Mouse (Mus musculus): ENCODE data around the gene Dip2a. TPM values are rescaled to one million over a fixed set of nuclear protein-coding genes. Genes with fewer than 3 reads are reported as not detected.

The Dip2a gene
- polyA plus RNA-seq (2016; fragmentation: Nextera tagmentation; extraction: Ambion mirVana), result 14.2 and 15.0 TPM in 2 replicates

GRCm38 (mm10) chr10:76344711-76345539 is at the start of gene Dip2a:
Dip2a (minus strand) TSS chr10:76345291.
- under 1% methylated on average over 93 of the region's 94 CpGs for WGBS
- peaks cover 13% of the 10 kb centered on the region for H3K4me1 ChIP-seq
- H3K9ac ChIP-seq, result peak within 1 kb of the TSS; percentile 86
- H3K4me3 ChIP-seq, result peak within 1 kb of the TSS; percentile 84
- peak within 1 kb of the TSS; percentile 77; the same call in 1 of the 2 replicates for H3K27ac ChIP-seq
- peak within 1 kb of the TSS; percentile 75 for H3K4me2 ChIP-seq (replicated peaks)
- ATAC-seq (ENCODE audit: low FRiP score, low read depth), result peak; percentile 94
- H3K27me3 ChIP-seq (replicated peaks), result no peaks in the 10 kb centered on the region
- no peaks in the 10 kb centered on the region for H3K9me3 ChIP-seq
- H3K36me3 ChIP-seq, result peaks cover under 1% of the 10 kb centered on the region; the same call in 1 of the 2 replicates

GRCm38 (mm10) chr10:76392596-76392995 is 47.5 kb upstream of the Dip2a start:
- Histone ChIP-seq H3K27me3 (replicated peaks) (no peaks in the 10 kb centered on the region), H3K9ac (no peak overlapping the region), H3K4me2 (replicated peaks) (no peak overlapping the region), H3K4me1 (no peaks in the 10 kb centered on the region), H3K27ac (no peak overlapping the region), H3K4me3 (no peak overlapping the region), H3K9me3 (no peaks in the 10 kb centered on the region), H3K36me3 (peaks cover 62% of the 10 kb centered on the region)
- 95% methylated on average over 12 of the region's 12 CpGs for WGBS
- no peak for ATAC-seq (ENCODE audit: low FRiP score, low read depth)

- H3K36me3 ChIP-seq, result peaks cover 58% of the 10 kb centered on the region
- WGBS, result 84% methylated on average over 9 of the region's 9 CpGs
These were observed 46.7 kb upstream of the Dip2a start for GRCm38 (mm10) chr10:76391786-76392185.

DNA sequence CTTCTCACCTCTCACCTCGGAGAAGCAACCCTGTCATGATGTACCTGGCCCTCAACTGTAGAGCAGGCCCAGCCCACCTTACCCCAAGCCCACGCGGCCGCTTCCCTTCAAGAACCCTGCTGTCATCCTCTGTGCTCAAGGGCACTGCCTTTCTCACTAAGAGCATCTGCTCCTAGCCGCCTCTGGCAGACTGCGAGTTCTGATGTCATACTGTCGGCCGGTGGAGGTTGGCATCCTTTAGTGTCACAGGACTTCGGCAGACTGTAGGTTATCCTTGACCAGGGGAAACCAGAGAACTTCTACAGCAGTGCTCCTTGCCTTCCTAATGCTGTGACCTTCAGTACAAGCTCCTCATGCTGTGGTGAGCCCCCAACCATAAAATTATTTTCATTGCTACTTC is 46.1 kb upstream of the Dip2a start:
- H3K4me1 ChIP-seq, result no peaks in the 10 kb centered on the region
- no peaks in the 10 kb centered on the region for H3K9me3 ChIP-seq
- no peak for ATAC-seq (ENCODE audit: low FRiP score, low read depth)
- no peak overlapping the region for H3K27ac ChIP-seq
- H3K4me2 ChIP-seq (replicated peaks), result no peak overlapping the region
- H3K9ac ChIP-seq, result no peak overlapping the region
- H3K27me3 ChIP-seq (replicated peaks), result no peaks in the 10 kb centered on the region
- no peak overlapping the region for H3K4me3 ChIP-seq
- 93% methylated on average over 9 of the region's 9 CpGs for WGBS
- peaks cover 57% of the 10 kb centered on the region for H3K36me3 ChIP-seq

More at GRCm38 (mm10) chr10:76391786-76392185, 46.7 kb upstream of the Dip2a start:
- no peaks in the 10 kb centered on the region for H3K9me3 ChIP-seq
- H3K27me3 ChIP-seq (replicated peaks), result no peaks in the 10 kb centered on the region
- H3K9ac ChIP-seq, result no peak overlapping the region
- no peak for ATAC-seq (ENCODE audit: low FRiP score, low read depth)
- no peak overlapping the region for H3K4me2 ChIP-seq (replicated peaks)
- H3K4me1 ChIP-seq, result no peaks in the 10 kb centered on the region
- H3K4me3 ChIP-seq, result no peak overlapping the region
- no peak overlapping the region for H3K27ac ChIP-seq

DNA sequence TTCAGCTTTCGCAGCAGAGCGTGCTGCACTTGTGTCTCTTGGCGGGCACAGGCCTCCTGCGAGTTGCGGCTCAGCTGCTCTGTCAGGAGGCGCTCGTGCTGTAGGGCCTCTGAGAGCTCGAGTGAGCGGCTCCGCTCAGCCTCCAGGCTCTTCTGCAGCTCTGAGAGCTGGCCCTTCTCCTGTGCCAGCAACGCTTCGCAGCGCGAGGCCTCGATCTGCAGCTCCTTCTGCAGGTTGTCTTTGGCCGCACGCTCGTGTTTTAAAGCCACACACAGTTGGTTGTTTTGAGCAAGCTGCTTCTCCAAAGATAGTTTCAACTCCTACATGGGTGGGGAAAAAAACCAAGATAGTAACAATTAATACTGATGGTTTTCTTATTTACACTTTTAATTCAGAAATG is 29.9 kb upstream of the Dip2a start:
- Histone ChIP-seq H3K4me1 (no peaks in the 10 kb centered on the region), H3K9me3 (no peaks in the 10 kb centered on the region), H3K4me3 (no peak overlapping the region), H3K4me2 (replicated peaks) (no peak overlapping the region), H3K27ac (no peak overlapping the region), H3K9ac (no peak overlapping the region), H3K36me3 (peaks cover 69% of the 10 kb centered on the region), H3K27me3 (replicated peaks) (no peaks in the 10 kb centered on the region)
- no peak for ATAC-seq (ENCODE audit: low FRiP score, low read depth)
- WGBS, result 93% methylated on average over 18 of the region's 18 CpGs

DNA sequence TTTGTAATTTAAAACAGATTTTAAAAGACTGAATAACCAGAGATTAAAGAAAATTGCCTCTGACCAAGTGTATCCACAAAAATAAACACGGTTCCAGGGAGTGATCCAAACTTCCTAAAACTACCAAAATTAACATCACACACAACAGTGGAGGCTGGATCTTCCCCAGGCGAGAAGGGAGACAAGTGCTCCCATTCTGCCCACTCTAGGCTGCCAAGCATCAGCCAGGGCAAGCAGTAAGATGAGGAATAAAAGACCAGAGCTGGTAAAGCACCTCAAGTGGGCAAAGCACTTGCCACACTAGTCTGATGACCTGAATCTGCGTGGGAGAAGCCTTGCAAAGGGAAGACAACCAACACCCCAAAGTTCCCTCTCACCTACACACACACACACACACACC is 26.6 kb upstream of the Dip2a start:
- H3K36me3 ChIP-seq, result peaks cover 76% of the 10 kb centered on the region

DNA sequence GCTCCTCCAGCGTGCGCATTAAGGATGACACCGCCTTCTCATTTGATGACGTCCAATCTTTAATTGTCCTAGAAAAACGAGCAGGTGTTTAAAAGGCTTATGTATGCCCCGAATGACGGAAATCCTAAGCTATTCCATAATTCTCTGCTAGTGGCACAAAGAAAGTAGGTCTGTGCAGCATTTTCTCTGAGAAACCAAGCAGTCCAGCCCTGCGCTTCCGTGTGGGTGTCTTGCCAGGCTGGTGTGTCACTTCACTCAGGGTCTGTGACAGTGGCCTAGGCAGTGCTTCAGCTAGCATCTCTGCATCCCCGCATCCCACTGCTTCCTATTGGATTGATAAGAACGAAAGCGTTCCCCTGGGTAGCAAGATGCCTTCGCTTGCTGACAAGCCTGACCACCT is 23.7 kb upstream of the Dip2a start:
- H3K9ac ChIP-seq, result no peak overlapping the region
- ATAC-seq (ENCODE audit: low FRiP score, low read depth), result no peak
- no peaks in the 10 kb centered on the region for H3K4me1 ChIP-seq
- H3K9me3 ChIP-seq, result no peaks in the 10 kb centered on the region
- no peaks in the 10 kb centered on the region for H3K27me3 ChIP-seq (replicated peaks)
- no peak overlapping the region for H3K27ac ChIP-seq
- 95% methylated on average over 13 of the region's 13 CpGs for WGBS
- no peak overlapping the region for H3K4me2 ChIP-seq (replicated peaks)
- H3K4me3 ChIP-seq, result no peak overlapping the region
- peaks cover 69% of the 10 kb centered on the region for H3K36me3 ChIP-seq

More for the DNA sequence above, 26.6 kb upstream of the Dip2a start:
- Histone ChIP-seq H3K4me1 (no peaks in the 10 kb centered on the region), H3K27me3 (replicated peaks) (no peaks in the 10 kb centered on the region), H3K4me2 (replicated peaks) (no peak overlapping the region), H3K9me3 (no peaks in the 10 kb centered on the region), H3K4me3 (no peak overlapping the region), H3K9ac (no peak overlapping the region), H3K27ac (no peak overlapping the region)
- ATAC-seq (ENCODE audit: low FRiP score, low read depth), result no peak
- WGBS, result 87% methylated on average over 3 of the region's 3 CpGs

- no peaks in the 10 kb centered on the region for H3K4me1 ChIP-seq
- no peaks in the 10 kb centered on the region for H3K27me3 ChIP-seq (replicated peaks)
- no peak for ATAC-seq (ENCODE audit: low FRiP score, low read depth)
- H3K4me2 ChIP-seq (replicated peaks), result no peak overlapping the region
- no peak overlapping the region for H3K27ac ChIP-seq
- H3K4me3 ChIP-seq, result no peak overlapping the region
- H3K36me3 ChIP-seq, result peaks cover 26% of the 10 kb centered on the region
- no peaks in the 10 kb centered on the region for H3K9me3 ChIP-seq
- 58% methylated on average over 3 of the region's 3 CpGs for WGBS
- no peak overlapping the region for H3K9ac ChIP-seq
These were observed 18.1 kb upstream of the Dip2a start for GRCm38 (mm10) chr10:76363233-76363632.

DNA sequence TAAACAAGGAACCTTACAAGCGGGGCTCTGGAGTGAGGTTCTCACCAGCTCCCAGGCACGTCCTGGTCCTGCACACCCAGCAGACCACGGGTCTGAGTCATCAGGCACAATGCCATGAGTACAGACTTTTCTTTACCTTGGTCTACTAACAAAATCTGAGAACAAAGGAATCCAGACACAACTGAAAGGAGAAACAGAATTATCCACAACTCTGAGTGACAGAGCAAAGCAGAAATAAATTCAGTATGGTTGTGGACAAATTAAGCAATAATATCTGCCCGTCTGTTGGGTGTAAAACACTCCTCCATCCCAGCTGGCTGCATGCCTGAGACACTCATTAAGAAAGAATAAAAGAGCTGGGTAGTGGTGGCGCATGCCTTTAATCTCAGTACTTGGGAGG is 13.4 kb upstream of the Dip2a start:
- WGBS, result 81% methylated on average over 5 of the region's 5 CpGs
- Histone ChIP-seq H3K9ac (no peak overlapping the region), H3K9me3 (no peaks in the 10 kb centered on the region), H3K4me1 (no peaks in the 10 kb centered on the region), H3K27me3 (replicated peaks) (no peaks in the 10 kb centered on the region), H3K4me2 (replicated peaks) (no peak overlapping the region), H3K36me3 (peaks cover 34% of the 10 kb centered on the region), H3K4me3 (no peak overlapping the region), H3K27ac (no peak overlapping the region)
- ATAC-seq (ENCODE audit: low FRiP score, low read depth), result no peak

DNA sequence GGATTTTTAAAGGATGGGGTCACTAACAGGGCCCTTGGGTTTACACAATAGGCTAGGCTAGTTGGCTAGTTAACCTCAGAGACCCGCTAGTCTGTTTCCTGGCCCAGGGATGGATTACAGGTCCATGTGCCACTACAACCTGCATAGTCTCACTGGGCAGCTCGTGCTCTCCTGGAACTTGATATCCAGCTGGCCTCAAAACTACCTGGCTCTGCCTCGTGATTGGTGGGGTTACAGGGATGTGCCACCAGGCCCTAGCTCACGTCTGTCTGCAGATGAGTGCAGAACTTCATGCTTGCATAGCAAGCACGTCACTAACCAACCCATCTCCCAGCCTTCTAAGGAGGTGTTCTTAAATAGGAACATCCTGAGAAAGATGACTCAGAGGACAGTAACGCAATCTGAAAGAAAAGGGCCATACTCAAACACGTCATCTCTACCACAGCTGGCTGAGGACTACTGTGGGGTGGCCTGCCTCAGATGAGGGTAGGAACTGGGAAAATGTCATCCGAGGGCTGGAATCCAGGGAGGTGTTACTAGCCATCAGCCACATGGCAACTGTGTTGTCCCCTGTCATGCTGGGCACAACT is 12.3 kb upstream of the Dip2a start:
- Histone ChIP-seq H3K27me3 (replicated peaks) (no peaks in the 10 kb centered on the region), H3K4me2 (replicated peaks) (no peak overlapping the region), H3K27ac (no peak overlapping the region), H3K9me3 (no peaks in the 10 kb centered on the region), H3K9ac (no peak overlapping the region), H3K36me3 (peaks cover 44% of the 10 kb centered on the region), H3K4me1 (no peaks in the 10 kb centered on the region), H3K4me3 (no peak overlapping the region)
- 92% methylated on average over 8 of the region's 8 CpGs for WGBS
- ATAC-seq (ENCODE audit: low FRiP score, low read depth), result no peak

GRCm38 (mm10) chr10:76354974-76355373 is 9.9 kb upstream of the Dip2a start:
- ATAC-seq (ENCODE audit: low FRiP score, low read depth), result no peak
- no peaks in the 10 kb centered on the region for H3K4me1 ChIP-seq
- H3K36me3 ChIP-seq, result peaks cover 65% of the 10 kb centered on the region
- no peak overlapping the region for H3K27ac ChIP-seq
- no peaks in the 10 kb centered on the region for H3K9me3 ChIP-seq
- no peaks in the 10 kb centered on the region for H3K27me3 ChIP-seq (replicated peaks)
- no peak overlapping the region for H3K4me2 ChIP-seq (replicated peaks)
- 91% methylated on average over 12 of the region's 12 CpGs for WGBS
- no peak overlapping the region for H3K4me3 ChIP-seq
- no peak overlapping the region for H3K9ac ChIP-seq

DNA sequence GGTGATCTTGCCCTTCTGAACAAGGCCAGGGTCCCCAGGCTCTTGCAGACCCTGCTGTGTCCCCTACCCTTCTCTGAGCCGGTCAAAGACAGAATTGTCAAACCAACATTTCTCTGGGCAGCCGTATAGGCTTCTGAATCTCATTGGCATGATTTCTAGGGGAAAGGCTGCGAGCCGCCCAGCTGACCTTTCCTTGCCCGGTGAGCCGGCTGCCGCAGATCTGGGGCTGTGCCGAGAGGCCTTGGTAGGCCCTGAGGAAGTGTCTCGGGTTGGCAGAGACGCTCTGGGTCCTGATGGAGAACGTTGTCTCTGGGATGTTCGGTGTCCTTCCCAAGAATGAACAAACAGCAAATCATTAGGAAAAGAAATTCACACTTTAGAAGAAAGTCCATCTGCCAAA is 8.9 kb upstream of the Dip2a start:
- peaks cover 66% of the 10 kb centered on the region for H3K36me3 ChIP-seq
- H3K27me3 ChIP-seq (replicated peaks), result no peaks in the 10 kb centered on the region
- H3K9ac ChIP-seq, result no peak overlapping the region
- WGBS, result 94% methylated on average over 12 of the region's 12 CpGs
- H3K4me3 ChIP-seq, result no peak overlapping the region
- no peak overlapping the region for H3K27ac ChIP-seq
- no peaks in the 10 kb centered on the region for H3K9me3 ChIP-seq
- no peak for ATAC-seq (ENCODE audit: low FRiP score, low read depth)
- H3K4me1 ChIP-seq, result no peaks in the 10 kb centered on the region
- H3K4me2 ChIP-seq (replicated peaks), result no peak overlapping the region

Measured in neural tube, embryonic 12.5 days (tissue).